Mouse (Mus musculus) liver, adult 2 months (tissue): ENCODE data around the gene Olfr732. TPM values are rescaled to one million over a fixed set of nuclear protein-coding genes. Genes with fewer than 3 reads are reported as not detected.

Experiments
- DNase-seq: peaks from one replicate; pipeline ENCODE4 v3.0.0-alpha.2; 2011; ENCODE audit warnings: low read depth, low spot score; ENCODE audit errors: extremely low read depth
- H3K27ac ChIP-seq: fragments of 200-500 bp; replicated peaks from 2 replicates; pipeline ENCODE4 v1.5.1; 2012; ENCODE audit warnings: low read depth, mild to moderate bottlenecking, control low read depth, inconsistent platforms, low read length; ENCODE audit not compliant: insufficient read depth
- H3K27me3 ChIP-seq: fragments of 200-500 bp; 2 replicates; pipeline ENCODE4 v1.6.1; 2012; ENCODE audit warnings: mild to moderate bottlenecking, moderate library complexity, low read length, inconsistent platforms; ENCODE audit not compliant: control insufficient read depth, insufficient read depth
- H3K36me3 ChIP-seq: fragments of 200-500 bp; 2 replicates; pipeline ENCODE4 v1.6.1; 2012; ENCODE audit warnings: low read length, inconsistent platforms; ENCODE audit not compliant: control insufficient read depth, insufficient read depth
- H3K4me1 ChIP-seq: fragments of 200-500 bp; 2 replicates; pipeline ENCODE4 v1.6.1; 2011; ENCODE audit warnings: low read length; ENCODE audit not compliant: control insufficient read depth, insufficient read depth
- H3K4me3 ChIP-seq: fragments of 200-500 bp; 2 replicates; pipeline ENCODE4 v1.5.1; 2011; ENCODE audit warnings: low read depth, mild to moderate bottlenecking, control low read depth, low read length, moderate library complexity; ENCODE audit not compliant: insufficient read depth
- H3K79me2 ChIP-seq: fragments of 200-500 bp; 2 replicates; pipeline ENCODE4 v1.6.1; 2012; ENCODE audit warnings: inconsistent platforms, mild to moderate bottlenecking, low read length, moderate library complexity; ENCODE audit not compliant: control insufficient read depth, insufficient read depth
- H3K9ac ChIP-seq: fragments of 200-500 bp; 2 replicates; pipeline ENCODE4 v1.6.1; 2012; ENCODE audit warnings: low read depth, mild to moderate bottlenecking, control low read depth, inconsistent platforms, low read length
- CTCF ChIP-seq: fragments of 200-500 bp; IDR thresholded peaks from 2 replicates; pipeline ENCODE4 v1.5.1; 2011; ENCODE audit warnings: low read depth, low read length, control low read depth
- POLR2A ChIP-seq: fragments of 200-500 bp; IDR thresholded peaks from 2 replicates; pipeline ENCODE4 v1.6.1; 2011; ENCODE audit warnings: low read length, control low read depth; ENCODE audit not compliant: insufficient read depth; ENCODE audit errors: extremely low read depth
- WGBS: fragments of 180-500 bp; shearing (Covaris S2); methylation state at CpG from one replicate; pipeline ENCODE4 v1.1.7; 2018; 5-methylcytosine and 5-hydroxymethylcytosine counted together
- polyA plus RNA-seq: library from polyadenylated mRNA; depleted of rRNA; stranded (reverse); fragments of >200 nt; gene quantifications from 2 replicates; pipeline ENCODE4 v1.2.3, GENCODE M21; 2012; rRNA removed
- total RNA-seq: library from RNA; depleted of rRNA; stranded (reverse); fragments of >200 nt; gene quantifications from 2 replicates; pipeline ENCODE4 v1.2.3, GENCODE M21; 2014; rRNA removed

Gene Olfr732
- not detected in 2 replicates for total RNA-seq
- not detected in 2 replicates for polyA plus RNA-seq

DNA sequence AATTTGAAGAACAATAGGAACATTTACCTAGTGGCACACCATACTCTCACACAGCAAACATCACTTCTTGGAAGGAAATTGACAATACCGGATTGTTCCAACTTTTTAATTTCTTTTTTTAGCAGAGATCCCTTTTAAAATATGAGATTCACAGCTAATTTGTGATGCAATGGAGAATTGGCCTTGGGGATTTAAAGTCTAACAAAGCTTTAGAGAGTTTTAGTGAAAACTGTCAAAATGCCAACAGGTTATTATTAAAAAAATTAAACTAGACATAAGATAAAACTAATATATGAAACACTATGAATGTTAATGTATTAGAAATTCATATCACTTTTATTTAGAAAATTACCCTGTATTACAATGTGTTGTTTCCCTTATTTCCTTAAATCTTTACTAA lies at the start of gene Olfr732:
Gene Olfr732 (minus strand): TSS at position 101 of the 400 bp plus-strand sequence.
- Histone ChIP-seq H3K9ac (no peak within 1 kb of the TSS), H3K4me1 (no peaks in the 10 kb centered on the region), H3K36me3 (no peaks in the 10 kb centered on the region), H3K27me3 (no peaks in the 10 kb centered on the region), H3K79me2 (no peaks in the 10 kb centered on the region), H3K27ac (no peak within 1 kb of the TSS), H3K4me3 (no peak within 1 kb of the TSS)
- TF ChIP-seq CTCF (no peak), POLR2A (no peak)
- DNase-seq: no peak
- 97% methylated on average over 1 of the region's 1 CpGs for WGBS

DNA sequence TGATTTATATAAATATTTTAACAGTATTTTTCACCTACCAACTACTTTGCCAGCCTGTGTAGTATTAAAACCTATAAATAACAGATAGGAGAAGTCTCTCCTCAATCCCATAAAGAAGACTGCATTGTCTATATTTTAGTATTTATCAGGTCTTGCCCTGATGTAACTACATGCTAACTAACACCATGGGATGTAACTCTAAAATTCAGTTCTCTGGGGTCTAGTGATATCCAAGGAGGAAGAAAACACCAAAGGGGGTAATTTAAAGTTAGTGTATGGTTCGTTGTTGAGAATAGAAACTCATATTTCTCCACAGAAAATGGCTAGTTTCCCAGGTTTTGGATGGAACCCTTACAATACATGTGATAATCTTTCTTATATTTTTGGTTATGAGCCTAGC lies 42.7 kb upstream of the Olfr732 start, which contains the start of gene Olfr734:
Gene Olfr734 (minus strand): TSS at position 101 of the 400 bp plus-strand sequence.
- Histone ChIP-seq H3K27ac (no peak within 1 kb of the TSS), H3K79me2 (no peaks in the 10 kb centered on the region), H3K4me1 (no peaks in the 10 kb centered on the region), H3K9ac (no peak within 1 kb of the TSS), H3K4me3 (no peak within 1 kb of the TSS), H3K36me3 (no peaks in the 10 kb centered on the region), H3K27me3 (no peaks in the 10 kb centered on the region)
- DNase-seq: no peak
- WGBS: 63% methylated on average over 1 of the region's 1 CpGs
- TF ChIP-seq POLR2A: no peak

DNA sequence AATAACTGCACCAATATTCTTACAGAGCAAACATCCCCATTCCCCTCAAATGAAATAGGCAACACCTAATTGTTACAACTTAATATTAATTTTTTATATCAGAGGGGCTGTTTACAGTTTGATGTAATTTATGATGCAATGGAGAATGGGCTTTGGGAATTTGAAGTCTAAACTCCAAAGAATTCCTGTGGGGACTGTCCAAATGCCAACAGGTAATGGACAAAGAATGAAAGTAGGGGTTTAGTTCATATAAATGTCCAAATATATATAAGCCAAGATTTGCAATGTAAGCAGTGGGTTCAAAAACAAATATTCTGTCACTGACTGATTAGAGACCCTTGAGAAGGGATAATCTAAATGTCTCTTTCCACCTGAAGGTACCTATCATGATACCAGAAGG lies 17.4 kb upstream of the Olfr732 start, which contains the start of gene Olfr733:
Gene Olfr733 (minus strand): TSS at position 101 of the 400 bp plus-strand sequence.
- Histone ChIP-seq H3K79me2 (no peaks in the 10 kb centered on the region), H3K4me1 (no peaks in the 10 kb centered on the region), H3K9ac (no peak within 1 kb of the TSS), H3K27me3 (no peaks in the 10 kb centered on the region), H3K36me3 (no peaks in the 10 kb centered on the region), H3K4me3 (no peak within 1 kb of the TSS), H3K27ac (no peak within 1 kb of the TSS)
- TF ChIP-seq CTCF: no peak
- TF ChIP-seq POLR2A: no peak
- no peak for DNase-seq

DNA sequence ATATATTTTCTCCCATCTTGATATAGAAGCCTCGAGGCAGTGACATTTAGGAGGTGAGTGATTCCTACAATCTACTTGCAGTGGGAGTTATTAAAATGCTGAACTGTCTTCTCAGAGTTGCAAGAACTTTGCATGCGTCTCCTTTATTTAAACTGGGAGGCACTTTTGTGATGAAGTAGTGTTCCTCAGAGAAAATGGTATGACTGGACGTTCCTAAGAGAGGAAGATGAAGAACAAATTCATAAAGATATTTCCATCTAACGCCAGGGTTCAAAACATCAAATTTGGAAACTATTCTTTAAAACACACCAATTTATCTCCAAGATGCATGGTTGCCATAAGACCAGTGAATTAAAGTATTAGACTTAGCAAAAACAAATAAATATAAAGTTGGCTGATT lies 42.2 kb downstream of the Olfr732 start, which contains the start of gene Olfr731:
Gene Olfr731 (minus strand): TSS at position 101 of the 400 bp plus-strand sequence.
- no peaks in the 10 kb centered on the region for H3K27me3 ChIP-seq
- 73% methylated on average over 4 of the region's 4 CpGs for WGBS
- DNase-seq: no peak
- no peak within 1 kb of the TSS for H3K27ac ChIP-seq
- H3K79me2 ChIP-seq: no peaks in the 10 kb centered on the region
- TF ChIP-seq CTCF (no peak), POLR2A (no peak)
- H3K4me1 ChIP-seq: no peaks in the 10 kb centered on the region
- no peak within 1 kb of the TSS for H3K9ac ChIP-seq
- H3K36me3 ChIP-seq: no peaks in the 10 kb centered on the region
- H3K4me3 ChIP-seq: no peak within 1 kb of the TSS

Other genes starting within 250 kb of the Olfr732 start
- not detected in 2 replicates for gene Olfr725, start 243.8 kb downstream of the Olfr732 start, total RNA-seq
- gene Olfr725, start 243.8 kb downstream of the Olfr732 start, polyA plus RNA-seq: not detected in 2 replicates
- not detected in 2 replicates for gene Olfr726, start 193.3 kb downstream of the Olfr732 start, total RNA-seq
- not detected in 2 replicates for gene Olfr726, start 193.3 kb downstream of the Olfr732 start, polyA plus RNA-seq
- not detected in 2 replicates for gene Olfr727, start 161.0 kb downstream of the Olfr732 start, total RNA-seq
- gene Olfr727, start 161.0 kb downstream of the Olfr732 start, polyA plus RNA-seq: not detected in 2 replicates
- gene Olfr728, start 141.5 kb downstream of the Olfr732 start, total RNA-seq: not detected in 2 replicates
- gene Olfr728, start 141.5 kb downstream of the Olfr732 start, polyA plus RNA-seq: not detected in 2 replicates
- not detected in 2 replicates for gene Olfr729, start 131.3 kb downstream of the Olfr732 start, total RNA-seq
- gene Olfr729, start 131.3 kb downstream of the Olfr732 start, polyA plus RNA-seq: not detected in 2 replicates
- gene Olfr730, start 96.0 kb downstream of the Olfr732 start, total RNA-seq: not detected in 2 replicates
- not detected in 2 replicates for gene Olfr730, start 96.0 kb downstream of the Olfr732 start, polyA plus RNA-seq
- not detected in 2 replicates for gene Olfr731, start 42.3 kb downstream of the Olfr732 start, total RNA-seq
- not detected in 2 replicates for gene Olfr731, start 42.3 kb downstream of the Olfr732 start, polyA plus RNA-seq
- gene Olfr733, start 17.3 kb upstream of the Olfr732 start, total RNA-seq: not detected in 2 replicates
- gene Olfr733, start 17.3 kb upstream of the Olfr732 start, polyA plus RNA-seq: not detected in 2 replicates
- gene Olfr734, start 42.6 kb upstream of the Olfr732 start, total RNA-seq: not detected in 2 replicates
- gene Olfr734, start 42.6 kb upstream of the Olfr732 start, polyA plus RNA-seq: not detected in 2 replicates
- not detected in 2 replicates for gene Olfr735, start 64.7 kb upstream of the Olfr732 start, total RNA-seq
- not detected in 2 replicates for gene Olfr735, start 64.7 kb upstream of the Olfr732 start, polyA plus RNA-seq
- gene Tlr11, start 73.7 kb upstream of the Olfr732 start, total RNA-seq: 0.28 and 0.34 TPM in 2 replicates
- 0.10 and 0.17 TPM in 2 replicates for gene Tlr11, start 73.7 kb upstream of the Olfr732 start, polyA plus RNA-seq
- gene Olfr736, start 97.0 kb upstream of the Olfr732 start, total RNA-seq: not detected in 2 replicates
- gene Olfr736, start 97.0 kb upstream of the Olfr732 start, polyA plus RNA-seq: not detected in 2 replicates
- not detected in 2 replicates for gene Olfr738, start 123.4 kb upstream of the Olfr732 start, total RNA-seq
- not detected in 2 replicates for gene Olfr738, start 123.4 kb upstream of the Olfr732 start, polyA plus RNA-seq
- gene Olfr739, start 134.4 kb upstream of the Olfr732 start, total RNA-seq: not detected in 2 replicates
- gene Olfr739, start 134.4 kb upstream of the Olfr732 start, polyA plus RNA-seq: not detected in 2 replicates
- gene Olfr740, start 161.3 kb upstream of the Olfr732 start, total RNA-seq: not detected in 2 replicates
- not detected in 2 replicates for gene Olfr740, start 161.3 kb upstream of the Olfr732 start, polyA plus RNA-seq
- gene Olfr741, start 188.5 kb upstream of the Olfr732 start, total RNA-seq: not detected in 2 replicates
- gene Olfr741, start 188.5 kb upstream of the Olfr732 start, polyA plus RNA-seq: not detected in 2 replicates
- gene Olfr742, start 219.4 kb upstream of the Olfr732 start, total RNA-seq: not detected in 2 replicates
- gene Olfr742, start 219.4 kb upstream of the Olfr732 start, polyA plus RNA-seq: not detected in 2 replicates
- not detected in 2 replicates for gene Olfr743, start 237.6 kb upstream of the Olfr732 start, total RNA-seq
- gene Olfr743, start 237.6 kb upstream of the Olfr732 start, polyA plus RNA-seq: not detected in 2 replicates